Mouse (Mus musculus) gastrocnemius, adult 2 months (tissue): ENCODE measurements around the gene Stk17b. TPM values are rescaled to one million over a fixed set of nuclear protein-coding genes. Genes with fewer than 3 reads are reported as not detected.
"Not testable (repeated sequence)": the region's sequence is repeated elsewhere in the genome, so short reads cannot be mapped to it uniquely, and the experiment has no call there.

Source experiments
- DNase-seq: peaks from one replicate; pipeline ENCODE4 v3.0.0; 2022
- H3K27ac ChIP-seq: fragments of 200-600 bp; 2 replicates; pipeline ENCODE4 v1.8.1; 2022; ENCODE audit warnings: mild to moderate bottlenecking
- H3K4me3 ChIP-seq: fragments of 200-600 bp; 2 replicates; pipeline ENCODE4 v1.8.1; 2022; ENCODE audit warnings: mild to moderate bottlenecking, moderate library complexity
- CTCF ChIP-seq: fragments of 200-600 bp; IDR thresholded peaks from 2 replicates; pipeline ENCODE4 v1.8.1; 2022; ENCODE audit warnings: antibody characterized with exemption, mild to moderate bottlenecking, moderate library complexity
- intact Hi-C: fragments of 180-260 bp; cut with DNase I; formaldehyde crosslinking; loops from one replicate; pipeline ENCODE4 v1.15.1; 2025
- total RNA-seq, 2 experiments: library from RNA; stranded (reverse); gene quantifications; 2 replicates each; pipeline ENCODE4 v1.2.3; 2021

Gene Stk17b
- total RNA-seq, 2 experiments from 2014 or later = 6.0 to 6.7 TPM

GRCm38 (mm10) chr1:53775036-53775435 is 10.0 kb downstream of the Stk17b start:
- 0 out of 2 replicates have a peak overlapping the region, but pooled peaks have one; percentile 25 for H3K27ac ChIP-seq
- intact Hi-C loops = no loop called here
- no peak for DNase-seq
- TF ChIP-seq CTCF = no peak
- no peak overlapping the region for H3K4me3 ChIP-seq

- TF ChIP-seq CTCF = no peak
- Histone ChIP-seq H3K4me3 (no peak overlapping the region), H3K27ac (peak overlapping the region; percentile 25; the same call in 1 of the 2 replicates)
- no peak for DNase-seq
- intact Hi-C loops = no loop called here
These were observed 10.5 kb downstream of the Stk17b start for GRCm38 (mm10) chr1:53774571-53774970.

GRCm38 (mm10) chr1:53773994-53774393 is 11.0 kb downstream of the Stk17b start:
- intact Hi-C loops = no loop called here
- TF ChIP-seq CTCF = no peak
- Histone ChIP-seq H3K4me3 (no peak overlapping the region), H3K27ac (peak overlapping the region; percentile 25; the same call in 1 of the 2 replicates)
- DNase-seq = no peak

GRCm38 (mm10) chr1:53772967-53773366 is 12.1 kb downstream of the Stk17b start:
- DNase-seq = no peak
- intact Hi-C loops = no loop called here
- no peak for TF ChIP-seq CTCF
- no peak overlapping the region for H3K4me3 ChIP-seq
- no peak overlapping the region for H3K27ac ChIP-seq

GRCm38 (mm10) chr1:53771476-53771875 is 13.5 kb downstream of the Stk17b start:
- TF ChIP-seq CTCF = no peak
- intact Hi-C loops = no loop called here
- no peak for DNase-seq
- H3K27ac ChIP-seq = no peak overlapping the region
- no peak overlapping the region for H3K4me3 ChIP-seq

- peak; percentile 21 for DNase-seq
- TF ChIP-seq CTCF = no peak
- no peak overlapping the region for H3K4me3 ChIP-seq
- intact Hi-C loops = no loop called here
- H3K27ac ChIP-seq = no peak overlapping the region
These were observed 18.9 kb downstream of the Stk17b start for GRCm38 (mm10) chr1:53766112-53766511.

- TF ChIP-seq CTCF = no peak
- DNase-seq = no peak
- intact Hi-C loops = no loop called here
- Histone ChIP-seq H3K27ac (no peak overlapping the region), H3K4me3 (no peak overlapping the region)
These were observed 27.7 kb downstream of the Stk17b start for GRCm38 (mm10) chr1:53757316-53757715.

- intact Hi-C loops, H3K27ac ChIP-seq, DNase-seq, H3K4me3 ChIP-seq: not testable (repeated sequence)
These were observed 31.5 kb downstream of the Stk17b start for GRCm38 (mm10) chr1:53753501-53753900.

- no peak for TF ChIP-seq CTCF
- H3K27ac ChIP-seq = no peak overlapping the region
- intact Hi-C loops = no loop called here
- no peak overlapping the region for H3K4me3 ChIP-seq
- no peak for DNase-seq
These were observed 33.9 kb downstream of the Stk17b start for GRCm38 (mm10) chr1:53751144-53751543.

- H3K27ac ChIP-seq, DNase-seq, H3K4me3 ChIP-seq, intact Hi-C loops: not testable (repeated sequence)
These were observed 34.3 kb downstream of the Stk17b start for GRCm38 (mm10) chr1:53750697-53751096.

- DNase-seq, H3K27ac ChIP-seq, intact Hi-C loops, H3K4me3 ChIP-seq: not testable (repeated sequence)
These were observed 35.1 kb downstream of the Stk17b start for GRCm38 (mm10) chr1:53749881-53750385.

GRCm38 (mm10) chr1:53748571-53748970 is 36.5 kb downstream of the Stk17b start:
- Histone ChIP-seq H3K27ac (no peak overlapping the region), H3K4me3 (no peak overlapping the region)
- no peak for TF ChIP-seq CTCF
- intact Hi-C loops = no loop called here
- no peak for DNase-seq

GRCm38 (mm10) chr1:53746001-53746400 is 39.0 kb downstream of the Stk17b start:
- no peak for DNase-seq
- Histone ChIP-seq H3K27ac (no peak overlapping the region), H3K4me3 (no peak overlapping the region)
- no peak for TF ChIP-seq CTCF
- intact Hi-C loops = no loop called here

GRCm38 (mm10) chr1:53741742-53742458 is 43.1 kb downstream of the Stk17b start:
- no peak for DNase-seq
- Histone ChIP-seq H3K27ac (no peak overlapping the region), H3K4me3 (no peak overlapping the region)
- intact Hi-C loops = no loop called here
- TF ChIP-seq CTCF = no peak
